Mouse (Mus musculus): Measurements from ENCODE around the gene Mif4gd. TPM values are rescaled to one million over a fixed set of nuclear protein-coding genes. Genes with fewer than 3 reads are reported as not detected.

Mif4gd gene
- polyA plus RNA-seq (2015; fragmentation: Nextera tagmentation; extraction: Ambion mirVana) = 23.5 and 26.7 TPM in 2 replicates

GRCm38 (mm10) chr11:115612410-115613137, at the start of gene Mif4gd:
Mif4gd (minus strand) TSS chr11:115612969.

GRCm38 (mm10) chr11:115627705-115628464, 15.1 kb upstream of the Mif4gd start, which contains the start of gene Slc25a19:
Slc25a19 (minus strand) TSS chr11:115628295.

GRCm38 (mm10) chr11:115603476-115604303, 9.1 kb downstream of the Mif4gd start, which contains the start of the genes Mrps7 and Gga3:
Mrps7 (plus strand) TSS chr11:115603925.
Gga3 (minus strand) TSS chr11:115604051.

DNA sequence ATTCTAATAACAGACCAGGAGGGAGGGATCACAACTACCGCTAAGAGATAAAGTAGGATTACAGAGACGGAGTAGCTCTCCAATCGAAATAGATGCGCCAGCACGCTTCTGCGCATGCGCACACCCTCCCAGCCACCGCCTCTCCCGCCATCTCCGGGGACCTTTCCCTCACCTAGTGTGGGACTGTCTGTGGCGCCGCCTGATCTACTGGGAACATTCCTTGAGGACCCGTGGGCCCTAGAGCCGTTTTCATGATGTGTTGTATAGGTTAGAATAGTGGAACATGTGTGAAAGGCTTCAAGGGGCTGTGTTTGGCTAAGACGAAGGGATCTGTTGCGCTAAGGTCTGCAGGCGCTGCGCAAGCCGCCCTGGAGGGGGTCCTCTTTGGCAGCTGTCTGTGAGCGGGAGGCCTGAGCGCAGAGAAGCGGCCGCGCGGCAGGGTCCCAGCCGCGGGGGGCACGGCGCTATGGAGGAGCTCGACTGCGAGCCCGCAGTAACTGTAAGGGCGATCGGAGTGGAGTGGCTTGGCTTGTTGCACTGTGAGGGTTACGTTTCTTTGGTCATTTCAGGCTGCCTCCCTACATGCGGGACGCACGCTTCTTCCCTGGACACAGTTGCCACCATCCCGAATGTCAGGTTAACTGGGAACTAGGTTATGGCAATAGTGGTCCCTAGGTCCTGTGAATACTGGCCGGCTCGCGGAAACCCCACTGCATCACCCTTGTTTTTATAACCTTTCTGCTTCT, 48.5 kb downstream of the Mif4gd start, which contains the start of gene Nup85:
Gene Nup85 (plus strand): TSS at position 371 of the 746 bp plus-strand sequence.

Other genes with a start within 250 kb of the Mif4gd start
- 60.9 and 66.1 TPM in 2 replicates for gene Hid1, start 245.2 kb downstream of the Mif4gd start, polyA plus RNA-seq (2015; fragmentation: Nextera tagmentation; extraction: Ambion mirVana)
- 20.6 and 24.5 TPM in 2 replicates for gene Cdr2l, start 231.1 kb downstream of the Mif4gd start, polyA plus RNA-seq (2015; fragmentation: Nextera tagmentation; extraction: Ambion mirVana)
- gene Mrpl58, start 209.2 kb downstream of the Mif4gd start, polyA plus RNA-seq (2015; fragmentation: Nextera tagmentation; extraction: Ambion mirVana) = 190 and 194 TPM in 2 replicates
- gene Atp5h, start 193.0 kb downstream of the Mif4gd start, polyA plus RNA-seq (2015; fragmentation: Nextera tagmentation; extraction: Ambion mirVana) = 1,130 and 1,223 TPM in 2 replicates
- 28.8 and 29.5 TPM in 2 replicates for gene Kctd2, start 192.8 kb downstream of the Mif4gd start, polyA plus RNA-seq (2015; fragmentation: Nextera tagmentation; extraction: Ambion mirVana)
- 0.23 and 0.27 TPM in 2 replicates for gene Trim80, start 172.4 kb downstream of the Mif4gd start, polyA plus RNA-seq (2015; fragmentation: Nextera tagmentation; extraction: Ambion mirVana)
- 0.27 and 0.37 TPM in 2 replicates for gene Slc16a5, start 150.5 kb downstream of the Mif4gd start, polyA plus RNA-seq (2015; fragmentation: Nextera tagmentation; extraction: Ambion mirVana)
- gene Armc7, start 137.3 kb downstream of the Mif4gd start, polyA plus RNA-seq (2015; fragmentation: Nextera tagmentation; extraction: Ambion mirVana) = 13.8 and 16.8 TPM in 2 replicates
- gene Nt5c, start 121.1 kb downstream of the Mif4gd start, polyA plus RNA-seq (2015; fragmentation: Nextera tagmentation; extraction: Ambion mirVana) = 147 and 152 TPM in 2 replicates
- gene Jpt1, start 98.6 kb downstream of the Mif4gd start, polyA plus RNA-seq (2015; fragmentation: Nextera tagmentation; extraction: Ambion mirVana) = 695 and 744 TPM in 2 replicates
- gene Sumo2, start 76.7 kb downstream of the Mif4gd start, polyA plus RNA-seq (2015; fragmentation: Nextera tagmentation; extraction: Ambion mirVana) = 816 and 833 TPM in 2 replicates
- 63.5 and 76.1 TPM in 2 replicates for gene Nup85, start 48.5 kb downstream of the Mif4gd start, polyA plus RNA-seq (2015; fragmentation: Nextera tagmentation; extraction: Ambion mirVana)
- 80.0 and 80.6 TPM in 2 replicates for gene Mrps7, start 9.0 kb downstream of the Mif4gd start, polyA plus RNA-seq (2015; fragmentation: Nextera tagmentation; extraction: Ambion mirVana)
- 22.2 and 26.4 TPM in 2 replicates for gene Gga3, start 8.9 kb downstream of the Mif4gd start, polyA plus RNA-seq (2015; fragmentation: Nextera tagmentation; extraction: Ambion mirVana)
- gene Slc25a19, start 15.3 kb upstream of the Mif4gd start, polyA plus RNA-seq (2015; fragmentation: Nextera tagmentation; extraction: Ambion mirVana) = 42.3 and 43.0 TPM in 2 replicates
- gene Grb2, start 95.6 kb upstream of the Mif4gd start, polyA plus RNA-seq (2015; fragmentation: Nextera tagmentation; extraction: Ambion mirVana) = 149 and 165 TPM in 2 replicates
- 13.7 and 15.9 TPM in 2 replicates for gene Tmem94, start 152.5 kb upstream of the Mif4gd start, polyA plus RNA-seq (2015; fragmentation: Nextera tagmentation; extraction: Ambion mirVana)
- gene Caskin2, start 200.7 kb upstream of the Mif4gd start, polyA plus RNA-seq (2015; fragmentation: Nextera tagmentation; extraction: Ambion mirVana) = 10.1 and 10.3 TPM in 2 replicates
- gene Tsen54, start 201.8 kb upstream of the Mif4gd start, polyA plus RNA-seq (2015; fragmentation: Nextera tagmentation; extraction: Ambion mirVana) = 18.9 and 21.3 TPM in 2 replicates
- gene Llgl2, start 211.1 kb upstream of the Mif4gd start, polyA plus RNA-seq (2015; fragmentation: Nextera tagmentation; extraction: Ambion mirVana) = 0.79 and 0.93 TPM in 2 replicates
- 0.15 and 0.46 TPM in 2 replicates for gene Myo15b, start 245.4 kb upstream of the Mif4gd start, polyA plus RNA-seq (2015; fragmentation: Nextera tagmentation; extraction: Ambion mirVana)